Mouse (Mus musculus): ENCODE data around the gene Laptm5.

DNA sequence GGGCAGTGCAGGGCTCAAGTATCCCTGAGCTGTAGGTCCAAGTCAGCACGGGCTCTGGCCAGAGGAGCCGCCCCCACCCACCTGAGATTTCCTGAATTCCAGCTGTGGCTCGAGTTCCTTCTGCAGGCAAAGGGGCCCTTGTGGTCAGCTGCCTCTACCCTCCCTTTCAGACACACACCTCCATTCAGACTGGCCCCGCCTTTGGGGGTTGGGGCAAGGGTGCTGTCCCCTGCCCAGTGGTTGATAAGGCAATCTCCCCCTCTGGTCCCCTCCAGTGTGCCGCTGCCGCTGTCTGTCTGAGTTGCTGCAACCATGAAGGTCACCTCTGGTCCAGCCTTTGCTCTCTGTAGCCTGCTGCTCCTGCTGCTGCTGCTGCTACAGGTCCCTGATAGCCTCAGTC is 31.2 kb downstream of the Laptm5 start, which contains the start of gene Matn1:
- no peak for TF ChIP-seq POLR2A (IDR thresholded peaks at IDR 0.05; ENCODE audit: borderline replicate concordance, extremely low read depth, insufficient read depth, insufficient read length, poor library complexity, severe bottlenecking)
- TF ChIP-seq CTCF (IDR thresholded peaks at IDR 0.05; ENCODE audit: borderline replicate concordance, extremely low read depth, insufficient read depth, insufficient read length), result no peak

Measured in brain, embryonic 14.5 days (tissue).